Mouse (Mus musculus) olfactory bulb, adult 2 months (tissue): Measurements from ENCODE around the gene Slc23a2. TPM values are rescaled to one million over a fixed set of nuclear protein-coding genes. Genes with fewer than 3 reads are reported as not detected.

Experiments
- H3K27ac ChIP-seq: fragments of 200-500 bp; 2 replicates; pipeline ENCODE4 v1.5.1; 2012; ENCODE audit warnings: low read depth, low read length; ENCODE audit not compliant: insufficient read depth
- H3K4me1 ChIP-seq: fragments of 200-500 bp; 2 replicates; pipeline ENCODE4 v1.6.1; 2012; ENCODE audit warnings: low read length; ENCODE audit not compliant: control insufficient read depth, insufficient read depth
- H3K4me3 ChIP-seq: fragments of 200-500 bp; 2 replicates; pipeline ENCODE4 v1.5.1; 2012; ENCODE audit warnings: mild to moderate bottlenecking, low read depth, low read length, moderate library complexity; ENCODE audit not compliant: insufficient read depth
- CTCF ChIP-seq: fragments of 200-500 bp; IDR thresholded peaks from 2 replicates; pipeline ENCODE4 v1.5.1; 2012; ENCODE audit warnings: low read depth, mild to moderate bottlenecking, low read length, moderate library complexity; ENCODE audit not compliant: insufficient read depth
- POLR2A ChIP-seq: fragments of 200-500 bp; IDR thresholded peaks from 2 replicates; pipeline ENCODE4 v1.6.1; 2012; ENCODE audit warnings: mild to moderate bottlenecking, low read depth, low read length, moderate library complexity; ENCODE audit not compliant: insufficient read depth
- WGBS: fragments of 180-500 bp; shearing (Covaris S2); methylation state at CpG from one replicate; pipeline ENCODE4 v1.1.7; 2018; 5-methylcytosine and 5-hydroxymethylcytosine counted together
- polyA plus RNA-seq: library from polyadenylated mRNA; stranded (reverse); fragments of >200 nt; gene quantifications from 2 replicates; pipeline ENCODE4 v1.2.4, GENCODE M21; 2012; ENCODE audit warnings: low replicate concordance; ENCODE audit not compliant: missing spikeins, insufficient read depth, insufficient read length

Gene Slc23a2
- polyA plus RNA-seq, 1 experiment = not detected

DNA sequence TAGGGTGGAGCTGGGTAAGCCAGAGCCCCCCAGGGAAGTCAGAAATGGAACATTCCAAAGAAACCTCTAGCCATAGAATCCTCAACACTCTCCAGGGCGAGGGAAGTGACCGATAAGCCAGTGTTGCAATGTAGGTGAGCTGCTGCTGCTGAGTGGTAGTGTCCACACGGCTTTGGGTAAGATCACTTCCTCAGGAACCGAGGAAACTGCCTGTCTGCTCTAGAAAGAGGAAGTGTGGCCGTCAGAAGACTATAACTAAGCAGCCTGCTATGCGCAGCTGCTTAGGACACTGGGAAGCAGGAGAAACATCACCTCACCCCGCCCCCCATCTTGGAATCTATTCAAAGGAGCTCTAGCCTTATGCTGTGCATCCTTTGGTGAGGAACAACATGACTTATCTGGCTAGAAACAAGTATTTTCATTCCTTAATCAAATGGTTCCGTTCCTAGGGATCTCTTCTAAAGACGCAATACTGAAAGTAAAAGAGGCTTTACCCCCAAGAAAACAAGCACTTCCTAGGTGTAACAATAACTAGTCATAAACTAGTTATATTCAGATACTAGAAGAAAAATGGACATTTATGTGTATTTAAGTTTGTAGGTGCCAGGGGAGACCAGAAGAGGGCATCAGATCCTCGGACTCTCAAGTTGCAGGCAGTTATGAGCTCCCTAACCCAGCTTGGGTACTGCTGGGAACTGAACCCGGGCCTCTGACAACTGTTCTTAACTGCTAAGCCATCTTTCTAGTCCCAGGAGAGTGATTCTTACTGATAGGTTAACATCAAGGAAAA is 50.3 kb downstream of the Slc23a2 start:
- TF ChIP-seq CTCF (no peak), POLR2A (no peak)
- Histone ChIP-seq H3K27ac (no peak overlapping the region), H3K4me3 (no peak overlapping the region), H3K4me1 (peaks cover 6% of the 10 kb centered on the region)
- 90% methylated on average over 11 of the region's 11 CpGs for WGBS

DNA sequence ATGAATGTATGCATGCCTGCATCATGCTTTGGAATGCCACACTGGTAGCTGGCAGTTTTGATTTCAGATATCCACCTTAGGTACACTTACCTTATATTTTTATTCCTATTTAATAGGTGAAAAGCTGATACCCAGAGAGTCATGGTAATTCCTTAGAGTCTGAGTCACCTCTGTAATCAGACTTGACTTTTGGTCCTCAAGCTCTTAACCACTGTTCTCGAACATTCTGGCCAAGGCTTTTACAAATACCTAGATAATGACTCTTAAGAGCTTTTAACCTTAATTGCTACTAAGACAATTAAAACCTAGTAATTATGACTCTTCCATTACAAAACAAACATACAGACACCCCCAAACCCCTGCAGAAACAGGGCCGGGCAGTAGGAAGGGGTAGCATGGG is 51.2 kb downstream of the Slc23a2 start:
- 46% methylated on average over 2 of the region's 2 CpGs for WGBS
- Histone ChIP-seq H3K27ac (no peak overlapping the region), H3K4me1 (peaks cover 6% of the 10 kb centered on the region), H3K4me3 (no peak overlapping the region)
- TF ChIP-seq CTCF (no peak), POLR2A (no peak)

DNA sequence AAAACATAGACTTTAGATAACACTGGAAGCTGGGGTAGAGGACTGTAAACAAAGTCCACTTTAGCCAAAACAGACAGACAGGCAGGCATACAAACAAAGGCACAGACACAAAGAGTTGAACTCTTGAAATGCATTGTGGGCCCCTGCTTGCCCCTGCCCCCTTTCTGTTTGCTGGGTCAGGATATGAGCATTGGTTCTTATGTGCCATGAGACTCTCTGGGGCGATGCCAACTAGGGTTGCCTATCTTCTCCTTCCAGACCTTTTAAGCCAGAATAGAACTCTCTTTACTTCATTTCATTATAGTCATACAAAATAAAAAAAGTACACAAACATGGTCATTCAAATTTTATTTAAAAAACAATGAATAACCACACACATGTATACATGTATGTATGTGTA is 51.6 kb downstream of the Slc23a2 start:
- Histone ChIP-seq H3K4me1 (peaks cover 6% of the 10 kb centered on the region), H3K27ac (no peak overlapping the region), H3K4me3 (no peak overlapping the region)
- 97% methylated on average over 1 of the region's 1 CpGs for WGBS
- TF ChIP-seq POLR2A (no peak), CTCF (no peak)

DNA sequence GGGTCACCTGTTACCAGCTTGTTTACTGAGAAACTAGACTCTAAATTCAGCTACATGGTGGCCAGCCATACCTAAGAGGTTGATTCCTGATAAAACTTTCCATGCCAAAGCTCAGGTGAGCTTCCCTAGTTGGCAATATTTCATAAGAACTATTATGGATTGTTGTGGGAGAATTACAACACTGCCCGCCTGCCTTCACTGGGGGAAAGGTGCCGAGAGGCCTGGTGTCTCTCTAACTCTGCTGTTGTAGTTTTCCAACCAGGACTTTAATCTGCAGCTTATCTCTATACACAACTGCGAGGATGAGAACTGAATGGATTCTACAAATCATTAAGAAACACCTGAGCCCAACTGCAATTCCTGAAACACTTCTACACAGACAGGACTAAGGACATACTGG is 52.2 kb downstream of the Slc23a2 start:
- 95% methylated on average over 3 of the region's 3 CpGs for WGBS
- no peak overlapping the region for H3K4me3 ChIP-seq
- no peak overlapping the region for H3K27ac ChIP-seq
- peaks cover 6% of the 10 kb centered on the region for H3K4me1 ChIP-seq
- TF ChIP-seq POLR2A (no peak), CTCF (no peak)

DNA sequence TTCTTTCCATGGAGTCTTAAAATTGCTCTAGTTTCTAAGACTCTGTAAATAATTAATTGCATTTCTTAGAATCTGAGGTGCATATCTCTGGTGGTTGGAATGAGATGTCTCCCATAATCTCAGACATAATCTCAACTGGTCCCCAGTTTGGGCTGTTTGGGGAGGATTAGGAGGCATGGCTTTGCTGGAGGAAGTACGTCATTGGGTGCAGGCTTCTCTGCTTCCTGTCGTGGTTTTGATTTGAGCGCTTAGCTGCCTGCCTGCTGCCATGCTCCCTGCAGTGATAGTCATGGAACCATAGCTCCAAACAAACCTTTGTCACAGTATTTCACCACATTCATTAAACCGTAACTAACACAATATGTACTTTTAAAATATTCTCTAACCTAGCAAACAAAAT is 53.2 kb downstream of the Slc23a2 start:
- H3K27ac ChIP-seq = no peak overlapping the region
- TF ChIP-seq CTCF (no peak), POLR2A (no peak)
- WGBS = 77% methylated on average over 4 of the region's 4 CpGs
- H3K4me1 ChIP-seq = peaks cover 6% of the 10 kb centered on the region
- no peak overlapping the region for H3K4me3 ChIP-seq

DNA sequence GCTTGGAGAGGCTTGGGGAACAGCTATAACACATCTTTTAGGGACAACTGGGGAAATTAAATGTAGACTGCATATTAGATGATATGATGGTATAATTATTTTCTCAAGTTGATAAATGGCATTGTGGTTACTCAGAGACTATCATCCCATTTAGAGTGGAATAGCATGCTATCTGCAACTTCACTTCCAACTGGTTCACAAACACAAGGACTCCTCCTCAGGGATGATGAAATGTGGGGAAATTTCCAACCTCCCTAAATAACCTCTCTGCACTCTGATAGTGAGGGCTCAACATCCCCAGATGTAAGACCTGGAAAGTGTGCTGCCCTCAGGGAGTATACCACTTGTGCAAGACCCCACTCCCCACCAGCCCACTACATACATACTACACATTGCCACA is 60.1 kb downstream of the Slc23a2 start:
- H3K4me3 ChIP-seq = no peak overlapping the region
- TF ChIP-seq POLR2A = no peak
- no peak for TF ChIP-seq CTCF
- H3K4me1 ChIP-seq = peaks cover 3% of the 10 kb centered on the region; the same call in 1 of the 2 replicates
- no peak overlapping the region for H3K27ac ChIP-seq

DNA sequence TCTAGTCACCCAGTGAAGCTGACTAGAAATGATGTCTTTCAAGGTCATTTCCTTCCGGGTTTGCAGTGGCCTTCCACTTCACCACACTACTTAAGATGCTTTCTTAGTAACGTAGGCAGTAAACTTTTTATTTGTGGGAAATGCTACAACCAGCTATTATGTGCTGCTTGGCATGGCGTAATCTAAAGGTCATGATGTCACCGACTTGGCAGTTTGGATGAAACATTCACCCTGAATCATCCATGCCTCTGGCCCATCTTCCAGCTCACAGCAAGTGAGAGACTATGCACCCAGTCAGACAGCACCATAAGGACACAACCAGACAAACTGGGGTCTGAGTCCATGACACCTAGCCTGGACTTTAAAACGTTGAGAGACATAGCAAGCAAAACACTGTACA is 60.5 kb downstream of the Slc23a2 start:
- no peak for TF ChIP-seq POLR2A
- no peak for TF ChIP-seq CTCF
- WGBS = 46% methylated on average over 5 of the region's 5 CpGs
- no peak overlapping the region for H3K4me3 ChIP-seq
- peaks cover 3% of the 10 kb centered on the region; the same call in 1 of the 2 replicates for H3K4me1 ChIP-seq
- H3K27ac ChIP-seq = no peak overlapping the region

DNA sequence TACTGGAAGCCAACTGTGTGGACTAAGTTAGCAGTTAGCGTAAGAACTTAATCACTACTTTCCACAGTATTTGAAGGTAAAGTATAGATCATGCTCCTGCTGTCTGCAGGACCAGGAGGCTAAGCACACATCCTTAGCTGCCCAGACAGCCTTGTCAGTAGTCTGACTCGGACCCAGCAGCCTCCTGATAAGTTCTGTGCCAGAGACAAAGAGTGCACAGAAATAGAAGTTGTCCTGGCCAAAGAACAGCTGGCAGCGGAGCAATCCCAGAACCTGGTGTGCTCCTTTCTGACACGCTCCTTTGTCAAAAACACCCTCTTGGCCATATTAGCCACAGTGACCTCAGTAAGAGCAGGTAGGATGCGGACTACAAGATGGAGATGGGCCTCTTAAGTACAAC is 65.8 kb downstream of the Slc23a2 start:
- Histone ChIP-seq H3K4me1 (peaks cover 3% of the 10 kb centered on the region; the same call in 1 of the 2 replicates), H3K27ac (no peak overlapping the region), H3K4me3 (no peak overlapping the region)
- TF ChIP-seq POLR2A (no peak), CTCF (no peak)
- WGBS = 66% methylated on average over 5 of the region's 5 CpGs

DNA sequence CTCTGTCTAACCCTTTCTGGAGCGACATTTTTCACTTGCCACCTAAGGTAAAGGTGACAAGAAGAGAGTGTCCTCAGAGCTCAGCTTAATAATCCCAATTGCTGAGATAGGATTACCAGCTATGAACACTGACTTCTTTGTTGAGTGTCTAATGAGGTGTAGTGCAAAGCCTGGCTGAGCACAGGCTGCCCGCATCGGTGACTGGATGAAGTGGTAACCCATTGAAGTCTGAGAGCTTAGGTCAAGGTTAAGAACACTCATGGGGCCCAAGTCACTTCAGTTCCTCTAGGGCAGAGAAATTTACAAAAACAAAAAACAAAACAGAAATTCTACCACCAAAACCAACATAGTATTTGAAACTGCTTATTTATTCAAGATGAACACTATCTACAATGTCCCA is 71.9 kb downstream of the Slc23a2 start:
- Histone ChIP-seq H3K4me3 (no peak overlapping the region), H3K27ac (no peak overlapping the region), H3K4me1 (no peaks in the 10 kb centered on the region)
- WGBS = 69% methylated on average over 3 of the region's 3 CpGs
- TF ChIP-seq POLR2A (no peak), CTCF (no peak)

DNA sequence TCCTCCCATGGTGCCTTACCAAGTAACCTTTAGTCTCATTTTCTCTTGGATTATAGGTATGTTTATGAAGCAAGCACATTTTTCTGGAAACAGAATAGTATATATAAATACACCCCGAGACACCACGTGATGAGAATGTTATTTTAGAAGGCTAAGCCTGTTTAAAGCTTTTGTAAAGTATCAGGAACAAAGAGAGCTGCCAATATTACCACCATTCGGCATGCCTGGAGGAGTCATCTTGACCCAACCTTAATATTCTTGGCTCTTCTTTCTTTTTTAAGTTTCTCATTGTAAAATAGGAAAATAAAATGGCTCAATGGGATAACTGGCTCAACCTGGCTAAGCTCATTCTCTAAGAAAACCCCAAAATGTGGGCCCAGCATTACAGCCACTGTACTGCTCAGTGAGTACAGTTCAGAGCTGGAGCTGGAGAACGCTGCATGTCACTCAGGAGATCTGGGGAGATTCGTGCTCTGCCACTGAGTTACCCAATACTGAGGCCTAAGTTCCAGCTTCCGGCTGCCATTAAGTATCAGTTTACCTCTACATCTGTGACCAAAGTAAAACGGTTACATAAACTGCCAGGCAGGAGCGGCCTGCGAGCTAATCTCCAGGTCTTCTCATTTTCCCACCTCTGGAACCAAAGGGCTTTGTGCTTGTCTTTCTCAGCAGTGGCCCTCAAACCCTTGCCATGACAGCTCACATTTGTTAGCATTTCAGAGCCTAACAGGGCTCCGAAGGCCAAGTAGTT is 74.7 kb downstream of the Slc23a2 start:
- Histone ChIP-seq H3K27ac (no peak overlapping the region), H3K4me3 (no peak overlapping the region), H3K4me1 (no peaks in the 10 kb centered on the region)
- 92% methylated on average over 10 of the region's 10 CpGs for WGBS
- TF ChIP-seq POLR2A = no peak
- no peak for TF ChIP-seq CTCF
